Mouse (Mus musculus): ENCODE data around the gene Olfr1178. TPM values are rescaled to one million over a fixed set of nuclear protein-coding genes. Genes with fewer than 3 reads are reported as not detected.

Gene Olfr1178
- polyA plus RNA-seq (2015; fragmentation: Nextera tagmentation; extraction: Ambion mirVana): not detected in 2 replicates

- Histone ChIP-seq H3K27ac (no peak within 1 kb of the TSS), H3K27me3 (no peaks in the 10 kb centered on the region), H3K9ac (no peak within 1 kb of the TSS), H3K9me3 (no peaks in the 10 kb centered on the region), H3K4me1 (no peaks in the 10 kb centered on the region), H3K36me3 (no peaks in the 10 kb centered on the region), H3K4me2 (no peak within 1 kb of the TSS), H3K4me3 (no peak within 1 kb of the TSS)
- WGBS: 83% methylated on average over 1 of the region's 1 CpGs
- no peak for ATAC-seq (ENCODE audit: insufficient number of reproducible peaks, insufficient read depth, low FRiP score, low TSS enrichment, low read depth)
These were observed at the start of gene Olfr1178 for GRCm38 (mm10) chr2:88386762-88387161. Gene Olfr1178, plus strand, starts transcription at chr2:88387062.

- H3K4me2 ChIP-seq: no peak within 1 kb of the TSS
- no peak within 1 kb of the TSS for H3K27ac ChIP-seq
- 79% methylated on average over 1 of the region's 1 CpGs for WGBS
These were observed 40.5 kb upstream of the Olfr1178 start, which contains the start of gene Olfr1177-ps for GRCm38 (mm10) chr2:88346392-88346791. Gene Olfr1177-ps, minus strand, starts transcription at chr2:88346492.

GRCm38 (mm10) chr2:88356304-88356703 is 30.6 kb upstream of the Olfr1178 start:
- ATAC-seq (ENCODE audit: insufficient number of reproducible peaks, insufficient read depth, low FRiP score, low TSS enrichment, low read depth): no peak
- Histone ChIP-seq H3K9me3 (no peaks in the 10 kb centered on the region), H3K4me1 (no peaks in the 10 kb centered on the region), H3K4me3 (no peak overlapping the region), H3K27me3 (no peaks in the 10 kb centered on the region), H3K27ac (no peak overlapping the region), H3K36me3 (no peaks in the 10 kb centered on the region), H3K4me2 (no peak overlapping the region), H3K9ac (no peak overlapping the region)
- WGBS: 3% methylated on average over 2 of the region's 2 CpGs

More at GRCm38 (mm10) chr2:88346392-88346791, 40.5 kb upstream of the Olfr1178 start, which contains the start of gene Olfr1177-ps:
- ATAC-seq (ENCODE audit: insufficient number of reproducible peaks, insufficient read depth, low FRiP score, low TSS enrichment, low read depth): no peak
- Histone ChIP-seq H3K9me3 (no peaks in the 10 kb centered on the region), H3K4me1 (no peaks in the 10 kb centered on the region), H3K9ac (no peak within 1 kb of the TSS), H3K4me3 (no peak within 1 kb of the TSS), H3K27me3 (no peaks in the 10 kb centered on the region), H3K36me3 (no peaks in the 10 kb centered on the region)

GRCm38 (mm10) chr2:88406353-88406752 is 19.5 kb downstream of the Olfr1178 start, which contains the start of gene Olfr1179:
Gene Olfr1179, minus strand, starts transcription at chr2:88406453.
- Histone ChIP-seq H3K9ac (no peak within 1 kb of the TSS), H3K36me3 (no peaks in the 10 kb centered on the region), H3K4me2 (no peak within 1 kb of the TSS), H3K9me3 (no peaks in the 10 kb centered on the region), H3K27me3 (no peaks in the 10 kb centered on the region), H3K27ac (no peak within 1 kb of the TSS), H3K4me3 (no peak within 1 kb of the TSS), H3K4me1 (no peaks in the 10 kb centered on the region)
- 72% methylated on average over 3 of the region's 3 CpGs for WGBS
- ATAC-seq (ENCODE audit: insufficient number of reproducible peaks, insufficient read depth, low FRiP score, low TSS enrichment, low read depth): no peak

GRCm38 (mm10) chr2:88419051-88419450 is 32.2 kb downstream of the Olfr1178 start, which contains the start of gene Olfr1180:
Gene Olfr1180, minus strand, starts transcription at chr2:88419151.
- Histone ChIP-seq H3K9me3 (no peaks in the 10 kb centered on the region), H3K4me1 (no peaks in the 10 kb centered on the region), H3K27ac (no peak within 1 kb of the TSS), H3K4me2 (no peak within 1 kb of the TSS), H3K9ac (no peak within 1 kb of the TSS), H3K27me3 (no peaks in the 10 kb centered on the region), H3K4me3 (no peak within 1 kb of the TSS), H3K36me3 (no peaks in the 10 kb centered on the region)
- ATAC-seq (ENCODE audit: insufficient number of reproducible peaks, insufficient read depth, low FRiP score, low TSS enrichment, low read depth): no peak
- 76% methylated on average over 2 of the region's 2 CpGs for WGBS

- no peak within 1 kb of the TSS for H3K4me3 ChIP-seq
- no peak within 1 kb of the TSS for H3K4me2 ChIP-seq
- H3K36me3 ChIP-seq: no peaks in the 10 kb centered on the region
- no peak within 1 kb of the TSS for H3K9ac ChIP-seq
- H3K4me1 ChIP-seq: no peaks in the 10 kb centered on the region
- H3K9me3 ChIP-seq: no peaks in the 10 kb centered on the region
- no peaks in the 10 kb centered on the region for H3K27me3 ChIP-seq
- WGBS: 89% methylated on average over 1 of the region's 1 CpGs
- H3K27ac ChIP-seq: no peak within 1 kb of the TSS
- no peak for ATAC-seq (ENCODE audit: insufficient number of reproducible peaks, insufficient read depth, low FRiP score, low TSS enrichment, low read depth)
These were observed 39.2 kb downstream of the Olfr1178 start, which contains the start of gene Olfr1181 for GRCm38 (mm10) chr2:88426071-88426470. Gene Olfr1181, minus strand, starts transcription at chr2:88426171.

- Histone ChIP-seq H3K36me3 (no peaks in the 10 kb centered on the region), H3K27me3 (no peaks in the 10 kb centered on the region), H3K4me1 (no peaks in the 10 kb centered on the region), H3K9ac (no peak within 1 kb of the TSS), H3K9me3 (no peaks in the 10 kb centered on the region), H3K27ac (no peak within 1 kb of the TSS), H3K4me3 (no peak within 1 kb of the TSS), H3K4me2 (no peak within 1 kb of the TSS)
- WGBS: 81% methylated on average over 1 of the region's 1 CpGs
- no peak for ATAC-seq (ENCODE audit: insufficient number of reproducible peaks, insufficient read depth, low FRiP score, low TSS enrichment, low read depth)
These were observed 62.2 kb downstream of the Olfr1178 start, which contains the start of gene Gm13757 for GRCm38 (mm10) chr2:88449031-88449430. Gene Gm13757, minus strand, starts transcription at chr2:88449131.

Other genes with a start within 250 kb of the Olfr1178 start
- gene Olfr1167, start 231.9 kb upstream of the Olfr1178 start, polyA plus RNA-seq (2015; fragmentation: Nextera tagmentation; extraction: Ambion mirVana): not detected in 2 replicates
- not detected in 2 replicates for gene Olfr1168, start 205.2 kb upstream of the Olfr1178 start, polyA plus RNA-seq (2015; fragmentation: Nextera tagmentation; extraction: Ambion mirVana)
- gene Olfr1170, start 158.7 kb upstream of the Olfr1178 start, polyA plus RNA-seq (2015; fragmentation: Nextera tagmentation; extraction: Ambion mirVana): not detected in 2 replicates
- 0.06 TPM in 1 of 2 replicates, not detected in the other for gene Olfr1173, start 107.2 kb upstream of the Olfr1178 start, polyA plus RNA-seq (2015; fragmentation: Nextera tagmentation; extraction: Ambion mirVana)
- gene Olfr1174-ps, start 71.9 kb upstream of the Olfr1178 start, polyA plus RNA-seq (2015; fragmentation: Nextera tagmentation; extraction: Ambion mirVana): not detected in 2 replicates
- not detected in 2 replicates for gene Olfr1175-ps, start 59.8 kb upstream of the Olfr1178 start, polyA plus RNA-seq (2015; fragmentation: Nextera tagmentation; extraction: Ambion mirVana)
- not detected in 2 replicates for gene Olfr1176, start 50.3 kb upstream of the Olfr1178 start, polyA plus RNA-seq (2015; fragmentation: Nextera tagmentation; extraction: Ambion mirVana)
- gene Olfr1177-ps, start 40.6 kb upstream of the Olfr1178 start, polyA plus RNA-seq (2015; fragmentation: Nextera tagmentation; extraction: Ambion mirVana): not detected in 2 replicates
- not detected in 2 replicates for gene Olfr1179, start 19.4 kb downstream of the Olfr1178 start, polyA plus RNA-seq (2015; fragmentation: Nextera tagmentation; extraction: Ambion mirVana)
- gene Olfr1180, start 32.1 kb downstream of the Olfr1178 start, polyA plus RNA-seq (2015; fragmentation: Nextera tagmentation; extraction: Ambion mirVana): not detected in 2 replicates
- gene Olfr1181, start 39.1 kb downstream of the Olfr1178 start, polyA plus RNA-seq (2015; fragmentation: Nextera tagmentation; extraction: Ambion mirVana): not detected in 2 replicates
- not detected in 2 replicates for gene Gm13757, start 62.1 kb downstream of the Olfr1178 start, polyA plus RNA-seq (2015; fragmentation: Nextera tagmentation; extraction: Ambion mirVana)
- gene Olfr1183, start 67.8 kb downstream of the Olfr1178 start, polyA plus RNA-seq (2015; fragmentation: Nextera tagmentation; extraction: Ambion mirVana): not detected in 2 replicates
- gene Olfr1184, start 96.5 kb downstream of the Olfr1178 start, polyA plus RNA-seq (2015; fragmentation: Nextera tagmentation; extraction: Ambion mirVana): not detected in 2 replicates
- not detected in 2 replicates for gene Olfr1185-ps1, start 106.3 kb downstream of the Olfr1178 start, polyA plus RNA-seq (2015; fragmentation: Nextera tagmentation; extraction: Ambion mirVana)
- gene Olfr1186, start 131.5 kb downstream of the Olfr1178 start, polyA plus RNA-seq (2015; fragmentation: Nextera tagmentation; extraction: Ambion mirVana): not detected in 2 replicates
- not detected in 2 replicates for gene Olfr1188, start 169.9 kb downstream of the Olfr1178 start, polyA plus RNA-seq (2015; fragmentation: Nextera tagmentation; extraction: Ambion mirVana)
- not detected in 2 replicates for gene Olfr1189, start 199.4 kb downstream of the Olfr1178 start, polyA plus RNA-seq (2015; fragmentation: Nextera tagmentation; extraction: Ambion mirVana)

Data from embryonic facial prominence, embryonic 13.5 days (tissue).